Mouse (Mus musculus) thymus, postnatal 10 days (tissue): ENCODE results near the gene Zmiz2.
"Not testable (repeated sequence)": the region's sequence is repeated elsewhere in the genome, so short reads cannot be mapped to it uniquely, and the experiment has no call there.

ENCODE experiments used
- DNase-seq, 2 experiments: peaks; one replicate each; pipeline ENCODE4 v3.0.0; 2021; ENCODE audit warnings: low spot score in 2 of 2

Gene Zmiz2

GRCm38 (mm10) chr11:6388726-6389413 lies at the start of gene Zmiz2:
Zmiz2 (plus strand) TSS chr11:6389074.
- peak; percentile 88 to 93 for DNase-seq

- no peak for DNase-seq
Measured at GRCm38 (mm10) chr11:6345956-6346355, 42.9 kb upstream of the Zmiz2 start.

DNA sequence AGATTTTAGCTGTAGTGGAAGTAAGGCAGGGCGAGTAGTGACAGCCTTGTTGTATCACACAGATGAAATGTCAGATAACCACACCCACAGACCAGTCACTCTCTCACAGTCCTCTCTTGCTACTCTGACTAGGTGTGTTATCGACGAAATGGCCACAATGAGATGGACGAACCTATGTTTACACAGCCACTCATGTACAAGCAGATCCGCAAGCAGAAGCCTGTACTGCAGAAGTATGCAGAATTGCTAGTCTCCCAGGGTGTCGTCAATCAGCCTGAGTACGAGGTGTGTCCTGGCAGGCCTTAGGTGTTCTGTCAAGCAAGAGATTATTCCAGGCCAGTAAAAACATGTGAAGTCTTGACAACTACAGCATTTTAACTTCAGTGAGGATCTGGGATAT lies 41.9 kb upstream of the Zmiz2 start:
- no peak for DNase-seq

- no peak for DNase-seq
Measured at GRCm38 (mm10) chr11:6348681-6349200, 40.1 kb upstream of the Zmiz2 start.

- no peak for DNase-seq
Measured at GRCm38 (mm10) chr11:6349586-6349985, 39.3 kb upstream of the Zmiz2 start.

DNA sequence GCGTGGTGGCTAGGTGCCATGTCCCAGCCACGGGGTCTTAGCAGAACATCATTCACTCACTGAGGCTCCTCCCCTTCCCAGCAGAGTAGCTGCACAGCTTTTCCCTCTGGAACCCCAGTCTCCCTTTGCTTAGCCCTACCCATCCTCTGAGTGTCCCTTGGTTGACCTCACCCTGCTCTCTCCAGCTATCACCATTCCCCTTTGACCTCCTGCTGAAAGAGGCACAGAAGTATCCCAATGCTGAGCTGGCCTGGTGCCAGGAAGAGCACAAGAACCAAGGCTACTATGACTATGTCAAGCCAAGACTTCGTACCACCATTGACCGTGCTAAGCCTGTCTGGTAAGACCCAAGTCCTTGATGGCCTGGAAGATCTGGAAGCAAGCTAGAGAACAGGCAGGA lies 33.8 kb upstream of the Zmiz2 start:
- DNase-seq = no peak

DNA sequence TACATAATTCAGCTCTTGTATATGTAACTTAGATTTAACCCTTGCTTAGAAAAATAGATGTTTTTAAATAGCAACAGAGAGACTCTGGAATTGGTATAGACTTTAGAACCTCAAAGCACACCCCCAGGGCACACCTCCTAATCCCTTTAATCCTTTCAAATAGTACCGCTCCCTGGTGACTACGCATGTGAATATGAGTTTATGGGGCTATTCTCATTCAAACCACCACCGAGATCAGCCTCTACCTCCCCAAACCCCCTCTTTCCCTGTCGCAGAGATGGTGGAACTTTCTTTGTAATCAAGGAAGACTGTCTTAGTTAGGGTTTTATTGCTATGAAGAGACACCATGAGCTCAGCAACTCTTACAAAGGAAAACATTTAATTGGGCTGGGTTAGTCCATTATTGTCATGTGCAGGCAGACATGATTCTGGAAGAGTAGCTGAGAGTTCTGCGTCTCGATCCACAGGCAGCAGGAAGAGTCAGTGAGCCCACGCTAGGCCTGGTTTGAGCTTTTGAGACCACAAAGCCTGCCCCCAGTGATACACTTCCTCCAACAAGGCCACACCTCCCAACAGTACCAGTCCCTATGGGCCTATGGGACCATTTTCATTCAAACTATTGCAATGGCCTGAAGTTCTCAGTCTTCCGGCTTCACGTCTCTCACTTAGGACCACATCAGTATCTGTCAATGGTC lies 24.1 kb upstream of the Zmiz2 start:
- DNase-seq = no peak

DNA sequence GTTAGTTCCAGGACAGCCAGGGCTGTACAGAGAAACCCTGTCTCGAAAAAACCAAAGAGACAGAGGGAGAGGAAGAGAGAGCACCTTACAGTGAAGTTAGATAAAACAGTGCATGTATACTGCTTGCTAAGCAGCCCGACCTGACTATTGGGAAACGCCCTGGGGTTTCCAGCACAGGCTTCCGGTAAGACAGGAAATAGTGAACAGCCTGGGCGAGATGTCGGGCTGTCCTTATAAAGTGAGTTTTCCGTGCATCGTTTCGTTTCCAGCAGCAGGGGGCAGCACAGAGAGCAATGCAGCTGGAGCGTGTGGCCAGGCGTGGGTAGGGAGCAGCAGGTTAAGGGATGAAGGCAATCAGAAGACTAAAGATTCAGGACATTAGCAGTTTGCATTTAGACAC lies 23.0 kb upstream of the Zmiz2 start:
- peak; percentile 73 to 89 for DNase-seq

GRCm38 (mm10) chr11:6366434-6366833 lies 22.4 kb upstream of the Zmiz2 start:
- no peak for DNase-seq

DNA sequence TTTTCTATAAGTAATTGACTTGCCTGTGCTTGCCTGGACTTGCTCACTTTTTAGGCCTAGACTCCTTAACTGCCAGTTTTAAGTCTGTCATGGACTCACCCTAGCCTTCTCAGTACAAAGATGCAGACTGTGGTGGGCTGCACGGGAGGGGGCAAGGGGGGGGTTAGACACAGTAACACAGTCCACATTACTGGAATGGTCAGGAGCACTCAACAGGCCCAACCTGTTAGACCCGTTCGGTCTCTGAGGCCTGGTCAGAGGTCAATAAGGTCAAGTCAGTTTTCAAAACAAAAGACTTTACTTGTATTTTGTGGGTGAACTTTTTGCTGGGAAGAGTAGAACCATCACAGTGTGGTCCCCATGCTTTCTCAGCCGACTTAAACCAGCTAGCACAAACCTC lies 21.7 kb upstream of the Zmiz2 start:
- DNase-seq = no peak

- DNase-seq = not testable (repeated sequence)
Measured at GRCm38 (mm10) chr11:6367986-6368385, 20.9 kb upstream of the Zmiz2 start.

DNA sequence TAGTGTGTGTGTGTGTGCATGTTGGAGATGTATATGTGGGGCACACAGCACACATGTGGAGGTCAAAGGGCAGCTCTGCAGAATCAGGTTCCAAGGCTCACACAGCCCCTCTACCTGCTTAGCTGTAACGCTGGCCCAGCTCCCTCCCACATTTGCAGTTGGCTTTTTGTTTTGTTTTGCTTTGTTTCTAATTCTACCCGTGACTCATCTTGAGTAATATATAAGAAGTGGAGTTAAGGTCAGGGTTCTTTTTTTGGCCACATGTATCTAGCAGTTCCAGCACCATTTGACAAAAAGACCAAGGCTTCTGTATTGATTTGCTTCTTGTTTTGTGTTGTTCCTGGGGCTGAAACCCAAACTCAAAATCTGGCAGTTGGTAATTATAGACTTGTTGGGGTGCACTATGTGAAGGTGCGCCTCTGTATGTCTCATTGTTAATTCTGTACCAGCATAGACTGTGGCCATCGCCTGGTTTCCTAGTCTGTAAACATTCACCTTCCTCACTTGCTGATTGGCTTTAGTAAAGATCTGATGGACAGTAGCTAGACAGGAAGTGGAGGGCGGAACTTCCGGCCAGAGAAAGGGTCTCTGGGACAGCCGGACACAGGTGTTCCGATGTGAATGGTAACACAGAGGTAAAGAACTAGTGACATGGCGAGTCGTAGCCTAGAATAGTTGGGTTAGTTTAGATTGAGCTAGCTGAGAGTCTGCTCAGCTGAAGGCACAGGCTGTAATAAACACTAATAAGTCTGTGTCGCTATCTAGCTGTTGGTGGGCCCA lies 17.3 kb upstream of the Zmiz2 start:
- DNase-seq = no peak

DNA sequence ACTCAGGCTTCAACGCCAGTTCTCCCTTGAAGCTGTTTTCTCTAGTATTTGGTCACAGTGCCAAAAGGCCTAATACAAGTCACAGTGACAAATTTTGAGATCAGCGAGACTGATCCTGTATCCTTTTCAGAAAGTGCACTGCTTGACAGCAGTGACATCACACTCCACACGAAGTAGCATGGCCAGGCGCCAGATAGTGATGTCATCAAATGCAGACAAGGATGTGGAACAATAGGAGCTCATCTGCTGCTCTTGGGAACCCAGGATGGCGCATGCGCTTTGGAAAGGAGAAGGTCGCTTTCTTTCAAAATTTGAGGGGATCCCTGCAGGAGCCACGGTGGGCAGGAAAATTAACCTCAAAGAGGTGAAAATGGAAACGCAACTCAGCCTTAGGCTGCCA lies 16.1 kb upstream of the Zmiz2 start:
- no peak for DNase-seq

GRCm38 (mm10) chr11:6380916-6381315 lies 8.0 kb upstream of the Zmiz2 start:
- no peak for DNase-seq

DNA sequence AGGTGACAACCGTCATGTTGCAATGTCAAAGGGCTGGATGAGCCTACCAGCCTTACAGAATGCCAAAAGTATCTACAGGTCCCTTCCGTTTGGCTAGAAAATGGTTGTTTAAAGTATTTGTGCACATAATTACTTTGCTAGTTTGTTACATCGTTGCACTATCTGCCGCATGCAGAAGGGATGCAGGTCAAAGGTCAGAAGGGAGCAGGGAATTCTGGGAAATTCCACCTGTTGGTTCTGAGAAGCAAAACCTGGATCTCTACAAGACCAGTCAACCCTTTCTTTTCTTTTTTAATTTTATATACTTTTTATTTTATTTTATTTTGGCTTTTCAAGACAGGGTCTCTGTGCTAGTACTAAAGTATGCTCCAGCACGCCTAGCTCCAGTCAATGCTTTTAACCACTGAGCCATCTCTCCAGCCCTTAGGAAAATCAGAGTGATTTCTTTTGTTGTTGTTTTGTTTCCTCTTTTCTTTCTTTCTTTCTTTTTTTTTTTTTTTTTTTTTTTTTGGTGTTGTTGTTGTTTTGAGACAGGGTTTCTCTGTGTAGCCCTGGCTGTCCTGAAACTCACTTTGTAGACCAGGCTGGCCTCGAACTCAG lies 648 bp upstream of the Zmiz2 start:
- no peak for DNase-seq

- DNase-seq = peak; percentile 35 to 47
Measured at GRCm38 (mm10) chr11:6389483-6389921, 628 bp downstream of the Zmiz2 start.

GRCm38 (mm10) chr11:6390376-6391053 lies 1.6 kb downstream of the Zmiz2 start:
- no peak for DNase-seq

GRCm38 (mm10) chr11:6391516-6392276 lies 2.8 kb downstream of the Zmiz2 start:
- no peak for DNase-seq

DNA sequence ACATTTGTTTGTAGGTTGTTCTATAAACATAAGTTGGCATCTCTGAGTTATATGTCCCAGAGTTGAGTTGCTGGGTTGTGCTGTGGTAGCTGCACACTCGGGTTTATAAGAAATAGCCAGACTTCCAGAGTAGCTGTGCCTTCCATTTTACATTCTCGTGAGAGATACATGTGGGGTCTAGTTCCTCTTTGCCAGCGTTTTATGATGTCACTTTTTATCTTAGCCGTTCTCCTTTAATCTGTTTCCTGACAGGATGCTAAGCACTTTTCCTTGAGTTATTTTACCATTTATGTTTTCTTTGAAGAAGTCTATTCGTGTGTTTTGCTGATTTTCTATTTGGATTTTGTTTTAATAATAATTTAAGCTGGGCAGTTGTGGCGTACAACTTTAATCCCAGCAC lies 4.0 kb downstream of the Zmiz2 start:
- no peak for DNase-seq

- no peak for DNase-seq
Measured at GRCm38 (mm10) chr11:6393866-6394265, 5.0 kb downstream of the Zmiz2 start.

DNA sequence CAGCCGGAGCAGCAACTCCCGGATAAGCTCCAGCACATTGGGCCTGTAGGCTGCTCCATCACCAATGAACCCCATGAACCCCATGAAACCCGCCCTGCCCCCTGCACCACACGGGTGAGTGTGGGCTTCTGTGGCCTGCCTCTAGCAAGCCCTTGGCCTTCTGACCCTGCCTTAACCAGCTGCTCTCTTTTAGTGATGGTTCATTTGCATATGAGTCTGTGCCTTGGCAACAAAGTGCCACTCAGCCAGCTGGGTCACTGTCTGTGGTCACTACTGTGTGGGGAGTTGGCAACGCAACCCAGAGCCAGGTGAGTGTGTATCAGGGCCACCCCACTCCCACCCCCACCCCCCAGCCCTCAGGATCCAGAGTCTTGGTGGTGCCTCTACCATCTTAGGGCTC lies 6.7 kb downstream of the Zmiz2 start:
- DNase-seq = no peak
